Mouse (Mus musculus) heart, embryonic 12.5 days (tissue): Measurements from ENCODE around the gene Spsb1. TPM values are rescaled to one million over a fixed set of nuclear protein-coding genes. Genes with fewer than 3 reads are reported as not detected.

Experiments used
- ATAC-seq: fragments of 200-750 bp; cut with Nextera tagmentation; 2 replicates; pipeline ENCODE4 v1.8.0; 2017; ENCODE audit warnings: moderate TSS enrichment, moderate library complexity; ENCODE audit not compliant: insufficient number of reproducible peaks, low FRiP score
- H3K27ac ChIP-seq: fragments of 300-500 bp; sonication (generic); 2 replicates; pipeline ENCODE4 v1.5.1; 2016; ENCODE audit warnings: mild to moderate bottlenecking, moderate library complexity; ENCODE audit not compliant: poor library complexity, severe bottlenecking
- H3K27me3 ChIP-seq: fragments of 300-500 bp; sonication (generic); replicated peaks from 2 replicates; pipeline ENCODE4 v1.6.1; 2016; ENCODE audit warnings: mild to moderate bottlenecking, moderate library complexity
- H3K36me3 ChIP-seq: fragments of 300-500 bp; sonication (generic); 2 replicates; pipeline ENCODE4 v1.6.1; 2016; ENCODE audit warnings: mild to moderate bottlenecking, moderate library complexity
- H3K4me1 ChIP-seq: fragments of 300-500 bp; sonication (generic); replicated peaks from 2 replicates; pipeline ENCODE4 v1.6.1; 2016; ENCODE audit warnings: mild to moderate bottlenecking
- H3K4me2 ChIP-seq: fragments of 300-500 bp; sonication (generic); 2 replicates; pipeline ENCODE4 v1.6.1; 2016; ENCODE audit warnings: mild to moderate bottlenecking, moderate library complexity
- H3K4me3 ChIP-seq: fragments of 300-500 bp; sonication (generic); 2 replicates; pipeline ENCODE4 v1.5.1; 2016; ENCODE audit warnings: mild to moderate bottlenecking
- H3K9ac ChIP-seq: fragments of 300-500 bp; sonication (generic); 2 replicates; pipeline ENCODE4 v1.6.1; 2016; ENCODE audit warnings: mild to moderate bottlenecking, moderate library complexity
- H3K9me3 ChIP-seq: fragments of 300-500 bp; sonication (generic); replicated peaks from 2 replicates; pipeline ENCODE4 v1.6.1; 2016; ENCODE audit warnings: mild to moderate bottlenecking, moderate library complexity
- WGBS: fragments of 180-500 bp; shearing (Covaris S2); methylation state at CpG from one replicate; pipeline ENCODE4 v1.1.7; 2016; 5-methylcytosine and 5-hydroxymethylcytosine counted together
- polyA plus RNA-seq: library from polyadenylated mRNA; unstranded; fragments of >200 nt; fragmentation: Nextera tagmentation; extraction: Ambion mirVana; gene quantifications from 2 replicates; pipeline ENCODE4 v1.2.1, GENCODE M21; 2016

Gene Spsb1
- polyA plus RNA-seq, 1 experiment from 2014 or later = 5.4 TPM

- Histone ChIP-seq H3K4me1 (peaks cover 23% of the 10 kb centered on the region), H3K27ac (no peak overlapping the region), H3K9ac (peak overlapping the region; percentile 49; the same call in 1 of the 2 replicates), H3K4me2 (peak overlapping the region; percentile 77), H3K4me3 (peak overlapping the region; percentile 32), H3K9me3 (no peaks in the 10 kb centered on the region), H3K36me3 (no peaks in the 10 kb centered on the region), H3K27me3 (no peaks in the 10 kb centered on the region)
- ATAC-seq = no peak
- 47% methylated on average over 9 of the region's 9 CpGs for WGBS
Measured at GRCm38 (mm10) chr4:149854770-149855169, 100.1 kb downstream of the Spsb1 start.

- Histone ChIP-seq H3K4me2 (peak overlapping the region; percentile 77), H3K27me3 (no peaks in the 10 kb centered on the region), H3K36me3 (no peaks in the 10 kb centered on the region), H3K9ac (peak overlapping the region; percentile 49; the same call in 1 of the 2 replicates), H3K4me3 (peak overlapping the region; percentile 32), H3K27ac (no peak overlapping the region), H3K4me1 (peaks cover 23% of the 10 kb centered on the region), H3K9me3 (no peaks in the 10 kb centered on the region)
- 2% methylated on average over 21 of the region's 21 CpGs for WGBS
- peak; percentile 18; the same call in 1 of the 2 replicates for ATAC-seq
Measured at GRCm38 (mm10) chr4:149854301-149854708, 100.5 kb downstream of the Spsb1 start.

GRCm38 (mm10) chr4:149853698-149854284 is 101.1 kb downstream of the Spsb1 start:
- H3K4me3 ChIP-seq = peak overlapping the region; percentile 32; the same call in 1 of the 2 replicates
- no peaks in the 10 kb centered on the region for H3K27me3 ChIP-seq
- ATAC-seq = no peak
- no peak overlapping the region for H3K9ac ChIP-seq
- H3K4me1 ChIP-seq = peaks cover 23% of the 10 kb centered on the region
- H3K27ac ChIP-seq = no peak overlapping the region
- WGBS = 66% methylated on average over 4 of the region's 4 CpGs
- no peaks in the 10 kb centered on the region for H3K9me3 ChIP-seq
- no peaks in the 10 kb centered on the region for H3K36me3 ChIP-seq
- H3K4me2 ChIP-seq = peak overlapping the region; percentile 77

GRCm38 (mm10) chr4:149851554-149851953 is 103.3 kb downstream of the Spsb1 start:
- Histone ChIP-seq H3K9me3 (no peaks in the 10 kb centered on the region), H3K4me1 (peaks cover 25% of the 10 kb centered on the region)

GRCm38 (mm10) chr4:149850674-149851073 is 104.2 kb downstream of the Spsb1 start:
- Histone ChIP-seq H3K9me3 (no peaks in the 10 kb centered on the region), H3K27me3 (no peaks in the 10 kb centered on the region), H3K4me2 (no peak overlapping the region), H3K36me3 (no peaks in the 10 kb centered on the region), H3K4me1 (peaks cover 20% of the 10 kb centered on the region), H3K27ac (no peak overlapping the region), H3K4me3 (no peak overlapping the region), H3K9ac (no peak overlapping the region)
- ATAC-seq = no peak
- 29% methylated on average over 10 of the region's 10 CpGs for WGBS

More at GRCm38 (mm10) chr4:149851554-149851953, 103.3 kb downstream of the Spsb1 start:
- ATAC-seq = no peak
- H3K27me3 ChIP-seq = no peaks in the 10 kb centered on the region
- no peak overlapping the region for H3K9ac ChIP-seq
- H3K4me3 ChIP-seq = no peak overlapping the region
- H3K27ac ChIP-seq = no peak overlapping the region
- no peak overlapping the region for H3K4me2 ChIP-seq
- WGBS = 80% methylated on average over 8 of the region's 8 CpGs
- H3K36me3 ChIP-seq = no peaks in the 10 kb centered on the region

- Histone ChIP-seq H3K27me3 (no peaks in the 10 kb centered on the region), H3K36me3 (no peaks in the 10 kb centered on the region), H3K4me2 (no peak overlapping the region), H3K9ac (no peak overlapping the region), H3K4me1 (peaks cover 17% of the 10 kb centered on the region), H3K4me3 (no peak overlapping the region), H3K27ac (no peak overlapping the region), H3K9me3 (no peaks in the 10 kb centered on the region)
- WGBS = 76% methylated on average over 7 of the region's 7 CpGs
- ATAC-seq = no peak
Measured at GRCm38 (mm10) chr4:149850045-149850444, 104.8 kb downstream of the Spsb1 start.

GRCm38 (mm10) chr4:149849035-149849434 is 105.8 kb downstream of the Spsb1 start:
- no peak overlapping the region for H3K27ac ChIP-seq
- no peak for ATAC-seq

GRCm38 (mm10) chr4:149846861-149847631 is 107.8 kb downstream of the Spsb1 start:
- no peak overlapping the region for H3K27ac ChIP-seq
- H3K9ac ChIP-seq = no peak overlapping the region
- H3K4me3 ChIP-seq = no peak overlapping the region
- WGBS = 72% methylated on average over 22 of the region's 22 CpGs
- H3K4me2 ChIP-seq = no peak overlapping the region
- H3K27me3 ChIP-seq = no peaks in the 10 kb centered on the region
- ATAC-seq = no peak
- H3K9me3 ChIP-seq = no peaks in the 10 kb centered on the region
- H3K4me1 ChIP-seq = peaks cover 10% of the 10 kb centered on the region
- H3K36me3 ChIP-seq = no peaks in the 10 kb centered on the region

More at GRCm38 (mm10) chr4:149849035-149849434, 105.8 kb downstream of the Spsb1 start:
- no peaks in the 10 kb centered on the region for H3K27me3 ChIP-seq
- 82% methylated on average over 5 of the region's 5 CpGs for WGBS
- no peak overlapping the region for H3K9ac ChIP-seq
- no peak overlapping the region for H3K4me3 ChIP-seq
- no peaks in the 10 kb centered on the region for H3K9me3 ChIP-seq
- no peak overlapping the region for H3K4me2 ChIP-seq
- H3K4me1 ChIP-seq = peaks cover 10% of the 10 kb centered on the region; the same call in 1 of the 2 replicates
- no peaks in the 10 kb centered on the region for H3K36me3 ChIP-seq

Other genes with a start within 250 kb of the Spsb1 start
- 51.1 and 52.8 TPM in 2 replicates for gene Tmem201, start 217.0 kb downstream of the Spsb1 start, polyA plus RNA-seq
- gene Slc25a33, start 180.8 kb downstream of the Spsb1 start, polyA plus RNA-seq = 7.3 and 7.5 TPM in 2 replicates
- gene H6pd, start 54.0 kb upstream of the Spsb1 start, polyA plus RNA-seq = 11.4 and 12.7 TPM in 2 replicates
- gene Gpr157, start 132.3 kb upstream of the Spsb1 start, polyA plus RNA-seq = 2.1 and 2.2 TPM in 2 replicates
- gene Slc2a5, start 164.2 kb upstream of the Spsb1 start, polyA plus RNA-seq = 1.2 and 1.7 TPM in 2 replicates
- gene Slc2a7, start 193.9 kb upstream of the Spsb1 start, polyA plus RNA-seq = not detected in 2 replicates
- gene Car6, start 246.3 kb upstream of the Spsb1 start, polyA plus RNA-seq = not detected in 2 replicates